Mouse (Mus musculus): ENCODE measurements around the gene Twnk. TPM values are rescaled to one million over a fixed set of nuclear protein-coding genes. Genes with fewer than 3 reads are reported as not detected.

Twnk gene
- total and polyA plus RNA-seq, 2 experiments from 2014 or later = 7.5 to 8.2 TPM

DNA sequence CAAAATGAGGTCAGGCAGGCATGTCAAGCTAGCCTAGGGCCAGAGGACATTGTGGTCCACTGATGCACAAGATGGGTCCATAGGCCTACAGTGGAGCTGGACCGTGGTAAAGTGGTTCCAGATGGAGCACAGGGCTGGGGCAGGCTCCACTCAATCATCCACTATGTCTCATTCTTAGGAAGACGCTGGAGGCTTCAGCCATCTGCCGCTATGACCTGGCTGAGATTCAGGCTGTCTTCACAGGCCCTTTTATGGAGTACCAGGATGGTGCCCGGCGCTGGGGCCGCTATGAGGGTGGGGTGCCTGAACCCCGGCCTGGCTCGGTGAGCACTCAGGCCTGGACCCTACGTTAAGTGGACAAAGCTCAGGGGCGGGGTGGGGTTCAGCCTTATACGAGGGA is 7.7 kb upstream of the Twnk start:
- no peak overlapping the region for H3K4me3 ChIP-seq (ENCODE audit: low read length)
- H3K9ac ChIP-seq (replicated peaks; ENCODE audit: low read length) = no peak overlapping the region
- ATAC-seq (peak; percentile 41), DNase-seq (ENCODE audit: low spot score) (no peak)
- no peak overlapping the region for H3K4me2 ChIP-seq (ENCODE audit: low read depth, low read length)
- no peak for TF ChIP-seq CTCF (IDR thresholded peaks at IDR 0.05; ENCODE audit: low read depth)
- H3K27me3 ChIP-seq (ENCODE audit: insufficient read depth, low read length) = no peaks in the 10 kb centered on the region
- WGBS = 80% methylated on average over 11 of the region's 11 CpGs
- H3K9me3 ChIP-seq (ENCODE audit: low read length) = no peaks in the 10 kb centered on the region
- no peak overlapping the region for H3K27ac ChIP-seq
- H3K36me3 ChIP-seq (ENCODE audit: insufficient read depth, low read length) = peaks cover 29% of the 10 kb centered on the region; the same call in 1 of the 2 replicates
- no peaks in the 10 kb centered on the region for H3K4me1 ChIP-seq (ENCODE audit: insufficient read depth, low read length)

DNA sequence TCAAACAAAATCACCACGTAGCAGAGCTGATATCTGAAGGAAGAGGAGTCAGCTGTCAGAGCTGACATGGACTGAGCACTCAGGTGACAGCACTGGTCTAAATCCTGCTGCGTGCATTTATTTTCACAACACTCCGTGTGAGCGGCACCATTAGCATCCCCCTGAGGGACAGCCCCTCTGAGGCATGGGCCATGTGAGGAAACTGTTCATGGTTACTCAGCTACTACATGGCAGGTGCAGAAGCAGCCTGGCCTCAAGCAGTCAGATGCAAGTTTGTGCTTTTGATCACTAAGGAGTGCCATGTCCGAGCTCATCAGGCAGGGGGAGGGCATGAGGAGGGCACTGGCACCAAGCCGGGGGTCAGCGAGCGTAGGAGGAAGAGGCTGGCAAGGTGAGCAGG is 5.8 kb upstream of the Twnk start:
- no peak for ATAC-seq
- WGBS = 86% methylated on average over 8 of the region's 8 CpGs
- Histone ChIP-seq H3K9me3 (ENCODE audit: low read length) (no peaks in the 10 kb centered on the region), H3K4me3 (ENCODE audit: low read length) (no peak overlapping the region), H3K36me3 (ENCODE audit: insufficient read depth, low read length) (peaks cover 35% of the 10 kb centered on the region), H3K27ac (no peak overlapping the region), H3K4me1 (ENCODE audit: insufficient read depth, low read length) (no peaks in the 10 kb centered on the region), H3K4me2 (ENCODE audit: low read depth, low read length) (no peak overlapping the region), H3K27me3 (ENCODE audit: insufficient read depth, low read length) (no peaks in the 10 kb centered on the region), H3K9ac (replicated peaks; ENCODE audit: low read length) (no peak overlapping the region)
- DNase-seq (ENCODE audit: low spot score) = no peak
- no peak for TF ChIP-seq CTCF (IDR thresholded peaks at IDR 0.05; ENCODE audit: low read depth)

DNA sequence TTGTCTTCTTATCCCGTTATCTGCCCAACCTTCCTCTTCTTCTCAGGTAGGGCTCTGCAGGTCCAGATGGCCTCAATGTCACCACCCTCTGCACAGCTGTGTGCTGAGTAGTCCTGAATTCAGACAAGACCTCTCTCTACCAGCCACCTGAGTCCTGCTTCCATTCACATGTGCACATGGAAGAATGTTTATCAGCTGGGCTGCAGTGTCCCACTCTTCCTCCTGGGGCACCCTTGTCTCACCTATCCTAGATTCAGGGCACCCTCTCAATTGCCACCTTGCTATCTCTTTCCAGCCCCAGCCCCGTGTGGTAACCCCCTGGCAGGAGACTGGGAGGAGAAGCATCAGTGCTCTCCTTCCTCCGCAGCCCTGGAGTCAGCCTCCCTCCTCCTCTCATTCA is 3.2 kb upstream of the Twnk start:
- no peak overlapping the region for H3K4me2 ChIP-seq (ENCODE audit: low read depth, low read length)

DNA sequence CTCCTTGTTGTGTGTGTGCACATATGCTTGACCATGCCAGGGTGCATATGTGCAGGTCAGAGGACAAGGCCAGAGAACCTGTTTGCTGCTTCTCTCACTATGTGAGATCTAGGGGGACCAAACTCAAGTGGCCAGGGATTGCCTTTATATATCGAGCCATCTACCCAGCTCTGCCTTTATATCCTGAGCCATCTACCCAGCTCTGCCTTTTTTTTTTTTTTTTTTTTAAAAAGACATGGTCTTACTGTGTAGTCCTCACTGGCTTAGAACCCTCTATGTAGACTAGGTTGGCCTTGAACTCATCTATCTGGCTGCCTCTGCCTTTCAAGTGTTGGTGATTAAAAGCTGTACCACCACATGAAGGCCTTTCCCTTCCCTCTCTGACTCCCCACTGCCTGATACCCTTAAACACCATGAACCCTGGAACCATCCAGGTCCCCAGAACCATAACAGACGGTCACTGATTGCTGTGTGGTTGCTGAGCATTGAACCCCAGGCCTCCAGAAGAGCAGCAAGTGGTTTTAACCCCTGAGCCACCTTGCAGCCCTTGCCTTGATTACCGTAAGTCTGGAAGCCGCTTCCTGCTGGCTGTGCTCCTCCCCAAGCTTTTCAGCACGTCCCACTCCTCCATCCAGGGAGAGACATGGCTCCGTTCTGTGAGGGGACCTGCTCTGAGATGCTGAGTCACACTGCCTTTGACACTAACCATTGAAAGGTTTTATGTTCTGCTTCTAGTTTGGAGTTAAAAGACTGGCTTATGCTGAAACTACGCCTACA is 1.5 kb upstream of the Twnk start:
- WGBS = 84% methylated on average over 7 of the region's 7 CpGs
- Histone ChIP-seq H3K9me3 (ENCODE audit: low read length) (no peaks in the 10 kb centered on the region), H3K9ac (replicated peaks; ENCODE audit: low read length) (no peak overlapping the region), H3K4me3 (ENCODE audit: low read length) (no peak overlapping the region), H3K36me3 (ENCODE audit: insufficient read depth, low read length) (peaks cover 17% of the 10 kb centered on the region), H3K4me2 (ENCODE audit: low read depth, low read length) (no peak overlapping the region), H3K4me1 (ENCODE audit: insufficient read depth, low read length) (peaks cover 14% of the 10 kb centered on the region), H3K27me3 (ENCODE audit: insufficient read depth, low read length) (no peaks in the 10 kb centered on the region), H3K27ac (no peak overlapping the region)
- TF ChIP-seq CTCF (IDR thresholded peaks at IDR 0.05; ENCODE audit: low read depth) = no peak
- ATAC-seq (no peak), DNase-seq (ENCODE audit: low spot score) (no peak)

More for the DNA sequence above, 3.2 kb upstream of the Twnk start:
- WGBS = 67% methylated on average over 3 of the region's 3 CpGs
- Histone ChIP-seq H3K9me3 (ENCODE audit: low read length) (no peaks in the 10 kb centered on the region), H3K27me3 (ENCODE audit: insufficient read depth, low read length) (no peaks in the 10 kb centered on the region), H3K36me3 (ENCODE audit: insufficient read depth, low read length) (peaks cover 29% of the 10 kb centered on the region), H3K9ac (replicated peaks; ENCODE audit: low read length) (no peak overlapping the region), H3K4me3 (ENCODE audit: low read length) (no peak overlapping the region), H3K27ac (no peak overlapping the region), H3K4me1 (ENCODE audit: insufficient read depth, low read length) (peaks cover 13% of the 10 kb centered on the region)
- DNase-seq (ENCODE audit: low spot score) (no peak), ATAC-seq (no peak)
- TF ChIP-seq CTCF (IDR thresholded peaks at IDR 0.05; ENCODE audit: low read depth) = peak; percentile 49

DNA sequence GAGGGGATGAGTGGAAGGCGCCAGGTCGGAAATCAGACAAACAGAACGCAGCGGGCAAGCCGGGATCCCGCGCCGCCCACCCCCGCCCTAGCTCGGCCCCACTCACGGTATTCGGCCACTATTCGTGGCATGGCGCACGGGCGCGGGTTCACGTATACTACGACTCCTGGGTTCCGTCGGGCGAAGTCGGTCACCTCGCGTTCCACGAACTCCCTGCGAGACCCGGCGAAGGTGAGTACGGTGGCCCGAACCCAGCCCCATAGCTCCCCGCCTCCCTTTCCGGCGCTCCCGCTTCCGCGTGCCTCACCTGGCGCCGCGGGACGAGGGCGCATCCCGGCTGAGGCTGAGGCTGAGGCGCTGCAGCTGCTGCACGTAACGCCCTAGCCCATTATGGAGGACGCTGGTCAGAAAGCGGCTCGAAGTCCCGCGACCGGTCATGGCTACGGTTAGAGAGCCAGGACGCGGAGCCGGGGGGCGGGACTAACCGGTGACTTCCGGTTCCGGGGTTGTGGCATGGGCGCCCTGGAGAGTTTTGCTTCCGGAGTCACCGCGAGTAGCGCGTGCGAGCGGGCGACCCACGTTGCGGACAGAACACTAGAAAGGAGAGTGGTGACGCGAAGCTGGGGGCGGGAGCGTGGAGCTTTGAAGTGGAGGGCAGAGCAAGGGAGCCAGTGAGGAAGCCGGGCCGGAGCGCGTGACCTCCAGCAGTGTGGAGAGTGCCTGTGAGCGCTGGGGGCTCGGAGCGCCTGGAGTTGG is 672 bp downstream of the Twnk start, which contains the start of gene Mrpl43:
Gene Mrpl43 (minus strand): TSS at position 486 of the 756 bp plus-strand sequence.
- H3K27me3 ChIP-seq (ENCODE audit: insufficient read depth, low read length) = no peaks in the 10 kb centered on the region
- peaks cover 27% of the 10 kb centered on the region for H3K36me3 ChIP-seq (ENCODE audit: insufficient read depth, low read length)
- peak within 1 kb of the TSS; percentile 93 for H3K4me2 ChIP-seq (ENCODE audit: low read depth, low read length)
- peak within 1 kb of the TSS; percentile 71 for H3K4me3 ChIP-seq (ENCODE audit: low read length)
- no peaks in the 10 kb centered on the region for H3K9me3 ChIP-seq (ENCODE audit: low read length)
- ATAC-seq = peak; percentile 95
- peaks cover 14% of the 10 kb centered on the region for H3K4me1 ChIP-seq (ENCODE audit: insufficient read depth, low read length)
- peak within 1 kb of the TSS; percentile 73 for H3K9ac ChIP-seq (replicated peaks; ENCODE audit: low read length)
- TF ChIP-seq CTCF (IDR thresholded peaks at IDR 0.05; ENCODE audit: low read depth) = peak; percentile 20
- WGBS = 2% methylated on average over 81 of the region's 82 CpGs
- H3K27ac ChIP-seq = peak within 1 kb of the TSS; percentile 81
- DNase-seq (ENCODE audit: low spot score) = peak; percentile 97

DNA sequence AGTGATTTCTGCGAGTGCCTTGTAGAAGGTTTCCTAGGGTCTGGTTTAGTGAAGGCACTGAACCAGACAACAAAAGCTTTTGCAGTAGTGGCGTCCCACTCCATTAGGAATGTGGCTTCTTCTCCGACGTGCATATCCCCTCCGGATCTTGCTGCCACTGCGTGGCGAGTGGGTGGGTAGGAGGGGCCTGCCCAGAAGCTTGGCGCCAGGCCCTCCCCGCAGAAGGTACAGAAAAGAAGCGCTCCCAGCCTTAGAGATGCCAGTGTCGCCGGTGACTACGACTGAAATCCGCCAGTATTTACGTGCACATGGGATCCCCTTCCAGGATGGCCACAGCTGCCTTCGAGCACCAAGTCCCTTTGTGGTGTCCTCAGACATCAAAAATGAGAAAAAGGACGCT is 1.6 kb downstream of the Twnk start:
- WGBS = 41% methylated on average over 17 of the region's 17 CpGs
- peaks cover 27% of the 10 kb centered on the region for H3K36me3 ChIP-seq (ENCODE audit: insufficient read depth, low read length)
- H3K27ac ChIP-seq = peak overlapping the region; percentile 81
- H3K4me1 ChIP-seq (ENCODE audit: insufficient read depth, low read length) = peaks cover 14% of the 10 kb centered on the region
- TF ChIP-seq CTCF (IDR thresholded peaks at IDR 0.05; ENCODE audit: low read depth) = no peak
- DNase-seq (ENCODE audit: low spot score) (no peak), ATAC-seq (no peak)
- H3K4me2 ChIP-seq (ENCODE audit: low read depth, low read length) = peak overlapping the region; percentile 93
- no peaks in the 10 kb centered on the region for H3K27me3 ChIP-seq (ENCODE audit: insufficient read depth, low read length)
- H3K9me3 ChIP-seq (ENCODE audit: low read length) = no peaks in the 10 kb centered on the region
- H3K4me3 ChIP-seq (ENCODE audit: low read length) = peak overlapping the region; percentile 71
- H3K9ac ChIP-seq (replicated peaks; ENCODE audit: low read length) = peak overlapping the region; percentile 73
